Mouse (Mus musculus): ENCODE data around the gene Dlat.

DNA sequence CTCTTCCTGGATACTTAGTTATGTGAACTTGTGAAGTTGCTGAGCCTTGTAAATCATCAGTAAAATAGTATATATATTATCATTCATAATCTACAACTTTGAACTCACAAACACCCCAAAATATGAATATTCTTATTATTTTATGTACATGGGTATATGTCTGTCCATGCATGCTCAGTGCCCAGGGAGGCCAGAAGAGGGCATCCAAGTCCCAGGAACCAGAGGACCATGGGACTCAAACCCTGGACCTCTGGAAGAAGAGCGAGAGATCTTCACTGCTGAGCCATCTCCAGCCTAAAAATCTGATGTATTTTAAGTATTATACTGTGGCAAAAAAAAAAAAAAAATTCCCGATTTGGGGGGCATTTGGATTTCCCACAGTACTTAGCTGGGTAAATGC is 49.5 kb upstream of the Dlat start:
- TF ChIP-seq CTCF (IDR thresholded peaks at IDR 0.05; ENCODE audit: extremely low read depth, insufficient read depth, insufficient read length, insufficient replicate concordance) (no peak), POLR2A (IDR thresholded peaks at IDR 0.05; ENCODE audit: low read depth, low read length) (no peak)
